Mouse (Mus musculus): ENCODE data around the gene Pde1a.

DNA sequence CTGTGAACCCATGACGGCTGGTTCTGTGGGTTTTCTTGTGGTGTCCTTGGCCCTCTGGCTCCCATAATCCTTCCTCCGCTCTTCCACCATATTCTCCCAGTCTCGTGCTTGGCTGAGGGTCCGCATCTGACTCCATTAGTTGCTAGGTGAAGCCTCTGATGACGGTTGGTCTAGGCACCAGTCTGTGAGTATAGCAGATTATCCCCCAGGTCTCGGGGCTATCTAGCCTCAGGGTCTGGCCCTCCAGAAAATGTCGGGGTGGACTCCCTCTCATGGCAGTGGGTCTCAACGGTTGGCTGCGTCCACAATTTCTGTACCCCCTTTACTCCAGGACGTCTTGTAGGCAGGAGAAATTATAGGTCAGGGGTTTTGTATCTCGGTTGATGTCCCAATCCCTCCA is 342.8 kb downstream of the Pde1a start:
- TF ChIP-seq TAL1 (conservative IDR thresholded peaks at IDR 0.05; ENCODE audit: low read depth, low read length) (no peak), CTCF (IDR thresholded peaks at IDR 0.05; ENCODE audit: low read depth, low read length) (no peak), GATA1 (IDR thresholded peaks at IDR 0.05; ENCODE audit: borderline replicate concordance, low read length) (no peak)
